Mouse (Mus musculus): ENCODE measurements around the gene Exosc7.

GRCm38 (mm10) chr9:123174356-123174755, 61.3 kb downstream of the Exosc7 start:
- no peak for TF ChIP-seq CTCF (IDR thresholded peaks at IDR 0.05; ENCODE audit: low read depth, low read length)
- TF ChIP-seq POLR2A (IDR thresholded peaks at IDR 0.05; ENCODE audit: borderline replicate concordance, low read depth, low read length), result no peak

Data from bone marrow macrophage, adult 2 months (primary cell).